10 mouse cellular contexts compared by ENCODE assay signal in genomic region chr15:67019194-67019661, GRCm38 (mm10).
DNase-seq lines count a peak whose midpoint lies in the region; ATAC-seq lines count a peak whose summit lies in the region.
"Had no signal": no experiment of that assay in that cellular context is flagged by ENCODE, and none has a peak within 500 bp of the region (broad histone marks: within the 10 kb centered on the region; RNA-seq: fewer than 3 reads in every experiment).

No protein-coding gene starts in this region.

- H3K36me3 ChIP-seq in liver, embryonic 12.5 days = no peaks in the 10 kb centered on the region
- H3K36me3 ChIP-seq: G1E had no signal

- no peaks in the 10 kb centered on the region for H3K9me3 ChIP-seq in liver, embryonic 12.5 days (replicated peaks)
- H3K9me3 ChIP-seq: G1E had no signal

- H3K4me1 ChIP-seq in liver, embryonic 12.5 days = peaks cover 53% of the 10 kb centered on the region

- H3K27ac ChIP-seq in liver, embryonic 12.5 days = 0 out of 2 replicates have a peak overlapping the region, but pooled peaks have one; percentile 1
- H3K27ac ChIP-seq: heart, adult 2 months had no signal

- 49% methylated on average over 6 of the region's 6 CpGs for WGBS in liver, embryonic 12.5 days (ENCODE audit: insufficient replicate concordance)

- H3K9ac ChIP-seq in liver, embryonic 12.5 days = no peak overlapping the region

- no peak for ATAC-seq in liver, embryonic 12.5 days

- H3K4me2 ChIP-seq in liver, embryonic 12.5 days = no peak overlapping the region

- DNase-seq in liver = no peak
- peak; percentile 54 for DNase-seq in gastrocnemius, adult 18-20 months (ENCODE audit: low spot score)
- peak; percentile 85 to 94 for DNase-seq in kidney, adult 8-10 months
- DNase-seq in lung, postnatal 36 days = peak; percentile 56
- DNase-seq in spleen, adult 12 weeks (ENCODE audit: low spot score) = no peak
- DNase-seq in right cerebral cortex, adult 18-20 months = no peak
- no peak for DNase-seq in cerebellum, postnatal 10 days

- H3K27me3 ChIP-seq in liver, embryonic 12.5 days (replicated peaks) = no peaks in the 10 kb centered on the region

- no peak overlapping the region for H3K4me3 ChIP-seq in liver, embryonic 12.5 days
- H3K4me3 ChIP-seq: heart, adult 2 months had no signal

Comparison
In these comparisons a context has a peak if more than half of its experiments do, and no peak if none do; other contexts are left out.
1. DNase-seq: peak in gastrocnemius, adult 18-20 months (single experiment), kidney, adult 8-10 months (2 of 2) and lung, postnatal 36 days (single experiment); none in liver (single experiment), spleen, adult 12 weeks (single experiment), right cerebral cortex, adult 18-20 months (single experiment) and cerebellum, postnatal 10 days (0 of 2).